Mouse (Mus musculus) frontal cortex, adult 2 months (tissue): ENCODE measurements around the gene Cpa4. TPM values are rescaled to one million over a fixed set of nuclear protein-coding genes. Genes with fewer than 3 reads are reported as not detected.

ENCODE experiments used
- DNase-seq, 2 experiments: peaks; one replicate each; pipeline ENCODE4 v3.0.0; 2022; ENCODE audit warnings: low spot score in 1 of 2; ENCODE audit errors: extremely low spot score in 1 of 2
- polyA plus RNA-seq: library from polyadenylated mRNA; depleted of rRNA; stranded (reverse); fragments of >200 nt; gene quantifications from 2 replicates; pipeline ENCODE4 v1.2.3, GENCODE M21; 2012; rRNA removed

Gene Cpa4
- polyA plus RNA-seq, 1 experiment, result 0.24 TPM

- DNase-seq, result no peak
Observed at GRCm38 (mm10) chr6:30620994-30621393, 52.8 kb downstream of the Cpa4 start.

GRCm38 (mm10) chr6:30621986-30622389 is 53.8 kb downstream of the Cpa4 start:
- DNase-seq, result no peak

- no peak for DNase-seq
Observed at GRCm38 (mm10) chr6:30624763-30625162, 56.6 kb downstream of the Cpa4 start.

- DNase-seq, result peak in 1 of 2 experiments; percentile 12
Observed at GRCm38 (mm10) chr6:30628152-30628551, 60.0 kb downstream of the Cpa4 start.

GRCm38 (mm10) chr6:30629989-30630388 is 61.8 kb downstream of the Cpa4 start:
- no peak for DNase-seq

GRCm38 (mm10) chr6:30635361-30635862 is 67.2 kb downstream of the Cpa4 start:
- no peak for DNase-seq

- DNase-seq, result no peak
Observed at GRCm38 (mm10) chr6:30636186-30636842, 68.1 kb downstream of the Cpa4 start.

- no peak for DNase-seq
Observed at GRCm38 (mm10) chr6:30638674-30639268, 70.6 kb downstream of the Cpa4 start, which contains the start of gene Cpa1. Cpa1 (plus strand) TSS chr6:30639218.

Other genes starting within 250 kb of the Cpa4 start
- gene Zc3hc1, start 177.3 kb upstream of the Cpa4 start, polyA plus RNA-seq, result 24.4 and 25.4 TPM in 2 replicates
- 55.5 and 62.7 TPM in 2 replicates for gene Klhdc10, start 166.5 kb upstream of the Cpa4 start, polyA plus RNA-seq
- 25.1 and 28.2 TPM in 2 replicates for gene Tmem209, start 58.6 kb upstream of the Cpa4 start, polyA plus RNA-seq
- 0.08 TPM in 1 of 2 replicates, not detected in the other for gene Ssmem1, start 58.5 kb upstream of the Cpa4 start, polyA plus RNA-seq
- 2.7 and 4.3 TPM in 2 replicates for gene Cpa2, start 26.8 kb upstream of the Cpa4 start, polyA plus RNA-seq
- 0.04 TPM in 1 of 2 replicates, not detected in the other for gene Cpa5, start 42.6 kb downstream of the Cpa4 start, polyA plus RNA-seq
- gene Cpa1, start 70.8 kb downstream of the Cpa4 start, polyA plus RNA-seq, result 0.13 TPM in 1 of 2 replicates, not detected in the other
- 6.1 and 7.6 TPM in 2 replicates for gene Cep41, start 125.4 kb downstream of the Cpa4 start, polyA plus RNA-seq
- gene Mest, start 155.2 kb downstream of the Cpa4 start, polyA plus RNA-seq, result 53.9 and 57.8 TPM in 2 replicates